Mouse (Mus musculus) C2C12 (cell line): Measurements from ENCODE around the gene Zdhhc23.

Source experiments
- CEBPB ChIP-seq: IDR thresholded peaks from one replicate; pipeline ENCODE4 v1.6.1; 2011; ENCODE audit warnings: low read depth, mild to moderate bottlenecking, control low read depth, moderate library complexity
- CTCF ChIP-seq: IDR thresholded peaks from one replicate; pipeline ENCODE4 v1.5.1; 2011; ENCODE audit not compliant: control insufficient read depth, insufficient read depth, insufficient read length
- MAX ChIP-seq: IDR thresholded peaks from one replicate; pipeline ENCODE4 v1.6.1; 2011; ENCODE audit warnings: mild to moderate bottlenecking, control low read depth
- MYOG ChIP-seq: IDR thresholded peaks from one replicate; pipeline ENCODE4 v1.6.1; 2011; ENCODE audit not compliant: control insufficient read depth, insufficient read length; ENCODE audit errors: extremely low read depth
- USF1 ChIP-seq: IDR thresholded peaks from one replicate; pipeline ENCODE4 v1.6.1; 2011; ENCODE audit warnings: low read depth, mild to moderate bottlenecking, control low read depth, moderate library complexity

DNA sequence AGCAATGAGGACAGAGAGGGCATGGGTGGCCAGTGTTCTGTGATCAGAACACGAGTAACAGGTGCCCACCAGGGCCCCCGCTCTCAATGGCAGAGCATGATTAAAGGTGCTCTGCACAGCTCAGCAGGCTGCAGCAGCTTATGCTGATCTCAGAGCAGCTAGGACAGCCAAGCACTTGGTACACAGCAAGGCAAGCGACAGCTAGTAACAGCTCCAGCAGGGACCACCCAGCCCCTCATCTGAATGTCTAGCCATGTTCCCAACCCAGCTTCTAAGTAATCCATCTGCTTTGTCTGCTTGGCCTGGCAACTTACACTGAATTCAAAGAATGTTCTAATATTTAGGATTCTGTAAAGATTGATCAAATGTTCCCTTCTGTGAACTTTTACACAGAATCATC lies 15.8 kb downstream of the Zdhhc23 start:
- TF ChIP-seq CTCF (no peak), MAX (no peak), USF1 (no peak), MYOG (no peak), CEBPB (no peak)
